Mouse (Mus musculus) bone marrow, adult 2 months (tissue): Measurements from ENCODE around the gene Gm13199. TPM values are rescaled to one million over a fixed set of nuclear protein-coding genes. Genes with fewer than 3 reads are reported as not detected.

ENCODE experiments used
- H3K27ac ChIP-seq: fragments of 200-500 bp; 2 replicates; pipeline ENCODE4 v1.5.1; 2012; ENCODE audit warnings: low read depth, mild to moderate bottlenecking, control low read depth, inconsistent platforms, low read length; ENCODE audit not compliant: control insufficient read depth, poor library complexity, insufficient read depth
- H3K4me1 ChIP-seq: fragments of 200-500 bp; 2 replicates; pipeline ENCODE4 v1.6.1; 2011; ENCODE audit warnings: low read length; ENCODE audit not compliant: control insufficient read depth, insufficient read depth
- H3K4me3 ChIP-seq: fragments of 200-500 bp; replicated peaks from 2 replicates; pipeline ENCODE3; 2011; ENCODE audit warnings: mild to moderate bottlenecking, low read depth, low read length, control low read depth; ENCODE audit not compliant: control insufficient read depth
- CTCF ChIP-seq: fragments of 200-500 bp; IDR thresholded peaks from 2 replicates; pipeline ENCODE4 v1.5.1; 2011; ENCODE audit warnings: low read length, control low read depth; ENCODE audit not compliant: control insufficient read depth, insufficient read depth
- POLR2A ChIP-seq: fragments of 200-500 bp; IDR thresholded peaks from 2 replicates; pipeline ENCODE4 v1.6.1; 2011; ENCODE audit warnings: low read depth, mild to moderate bottlenecking, control low read depth, low read length, borderline replicate concordance; ENCODE audit not compliant: control insufficient read depth
- WGBS: fragments of 180-500 bp; shearing (Covaris S2); methylation state at CpG from one replicate; pipeline ENCODE4 v1.1.7; 2018; 5-methylcytosine and 5-hydroxymethylcytosine counted together
- polyA plus RNA-seq: library from polyadenylated mRNA; stranded (reverse); fragments of >200 nt; gene quantifications from 2 replicates; pipeline ENCODE4 v1.2.4, GENCODE M21; 2011; ENCODE audit warnings: low replicate concordance; ENCODE audit not compliant: missing spikeins, insufficient read depth, insufficient read length

Gene Gm13199
- 2.5 and 3.8 TPM in 2 replicates for polyA plus RNA-seq

- Histone ChIP-seq H3K4me1 (no peaks in the 10 kb centered on the region), H3K27ac (no peak within 1 kb of the TSS), H3K4me3 (no peak within 1 kb of the TSS)
- TF ChIP-seq CTCF (no peak), POLR2A (no peak)
- WGBS = 91% methylated on average over 3 of the region's 3 CpGs
Measured at GRCm38 (mm10) chr2:5862834-5863233, at the start of gene Gm13199. TSS of gene Gm13199 (minus strand) at chr2:5862934.

- H3K4me3 ChIP-seq = no peak overlapping the region
- no peaks in the 10 kb centered on the region for H3K4me1 ChIP-seq
- no peak for TF ChIP-seq CTCF
- TF ChIP-seq POLR2A = no peak
- no peak overlapping the region for H3K27ac ChIP-seq
- WGBS = 80% methylated on average over 16 of the region's 16 CpGs
Measured at GRCm38 (mm10) chr2:5911282-5911965, 48.7 kb upstream of the Gm13199 start.

- Histone ChIP-seq H3K4me3 (no peak overlapping the region), H3K4me1 (no peaks in the 10 kb centered on the region), H3K27ac (no peak overlapping the region)
- no peak for TF ChIP-seq POLR2A
- peak; percentile 38; the same call in 1 of the 2 replicates for TF ChIP-seq CTCF
- WGBS = 60% methylated on average over 3 of the region's 3 CpGs
Measured at GRCm38 (mm10) chr2:5906625-5907024, 43.9 kb upstream of the Gm13199 start.

GRCm38 (mm10) chr2:5906092-5906491 is 43.4 kb upstream of the Gm13199 start:
- Histone ChIP-seq H3K4me3 (no peak overlapping the region), H3K27ac (no peak overlapping the region), H3K4me1 (no peaks in the 10 kb centered on the region)
- 74% methylated on average over 5 of the region's 5 CpGs for WGBS
- TF ChIP-seq CTCF (no peak), POLR2A (no peak)

DNA sequence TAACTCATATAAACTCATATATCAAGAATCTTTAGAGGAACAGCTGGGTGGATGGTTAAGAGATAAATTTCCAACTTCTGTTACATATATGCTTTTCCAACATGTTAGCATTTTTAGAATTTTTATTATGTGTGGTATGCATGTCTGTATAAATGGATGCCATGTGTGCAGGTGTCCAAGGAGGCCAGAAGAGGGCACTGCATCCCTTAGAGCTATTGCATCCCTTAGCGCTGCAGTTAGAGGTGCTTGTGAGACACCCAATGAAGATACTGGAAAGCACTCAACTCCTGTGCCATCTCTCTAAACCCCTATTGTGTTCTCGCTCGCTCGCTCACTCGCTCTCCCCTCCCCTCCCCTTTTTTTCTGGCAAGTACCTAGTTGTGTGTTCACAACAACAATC is 37.4 kb upstream of the Gm13199 start:
- 80% methylated on average over 5 of the region's 5 CpGs for WGBS
- Histone ChIP-seq H3K4me3 (no peak overlapping the region), H3K4me1 (no peaks in the 10 kb centered on the region), H3K27ac (no peak overlapping the region)
- TF ChIP-seq CTCF (peak; percentile 65), POLR2A (no peak)

- TF ChIP-seq POLR2A (peak; percentile 97), CTCF (0 out of 2 replicates have a peak, but pooled peaks have one; percentile 2)
- Histone ChIP-seq H3K27ac (peak within 1 kb of the TSS; percentile 88), H3K4me1 (no peaks in the 10 kb centered on the region), H3K4me3 (peak within 1 kb of the TSS; percentile 89)
- under 1% methylated on average over 62 of the region's 62 CpGs for WGBS
Measured at GRCm38 (mm10) chr2:5894843-5895570, 32.3 kb upstream of the Gm13199 start, which contains the start of gene Sec61a2. TSS of gene Sec61a2 (minus strand) at chr2:5895432.

DNA sequence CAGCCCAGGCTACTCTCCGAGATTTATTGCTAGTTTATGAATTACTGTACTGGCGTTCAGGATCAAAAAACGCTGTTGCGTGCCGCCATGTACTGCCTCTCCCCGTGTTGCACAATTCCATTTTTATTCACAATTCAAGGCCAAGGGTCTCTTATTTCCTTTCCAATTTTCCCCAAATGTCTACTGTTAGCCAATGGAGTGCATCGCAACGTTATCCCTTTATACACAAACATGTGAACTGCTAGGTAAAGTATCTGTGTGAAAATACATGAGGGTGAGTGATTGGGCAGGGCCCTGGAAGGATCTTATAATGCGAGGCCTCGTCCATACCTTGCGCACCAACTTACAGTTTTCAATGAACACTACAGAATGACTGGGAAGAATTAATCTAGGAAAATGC is 31.6 kb upstream of the Gm13199 start:
- Histone ChIP-seq H3K4me1 (no peaks in the 10 kb centered on the region), H3K4me3 (no peak overlapping the region), H3K27ac (no peak overlapping the region)
- TF ChIP-seq CTCF (no peak), POLR2A (no peak)
- WGBS = 64% methylated on average over 11 of the region's 11 CpGs

GRCm38 (mm10) chr2:5889412-5889811 is 26.7 kb upstream of the Gm13199 start:
- H3K4me3 ChIP-seq = no peak overlapping the region
- H3K27ac ChIP-seq = no peak overlapping the region
- WGBS = 81% methylated on average over 2 of the region's 2 CpGs
- no peaks in the 10 kb centered on the region for H3K4me1 ChIP-seq
- TF ChIP-seq CTCF (no peak), POLR2A (no peak)
